Mouse (Mus musculus): ENCODE results near the gene Inpp5k.
A peak's percentile ranks its signal among the peaks of the same experiment; 100 is the strongest.
"Not testable (repeated sequence)": the region's sequence is repeated elsewhere in the genome, so short reads cannot be mapped to it uniquely, and the experiment has no call there.

Gene Inpp5k

GRCm38 (mm10) chr11:75678747-75679438, 48.1 kb downstream of the Inpp5k start, which contains the start of gene Crk:
Gene Crk (plus strand): TSS chr11:75679259.
- DNase-seq: peak; percentile 97

GRCm38 (mm10) chr11:75679439-75680171, 48.8 kb downstream of the Inpp5k start:
- peak; percentile 63 for DNase-seq

GRCm38 (mm10) chr11:75684462-75684861, 53.7 kb downstream of the Inpp5k start:
- DNase-seq: no peak

DNA sequence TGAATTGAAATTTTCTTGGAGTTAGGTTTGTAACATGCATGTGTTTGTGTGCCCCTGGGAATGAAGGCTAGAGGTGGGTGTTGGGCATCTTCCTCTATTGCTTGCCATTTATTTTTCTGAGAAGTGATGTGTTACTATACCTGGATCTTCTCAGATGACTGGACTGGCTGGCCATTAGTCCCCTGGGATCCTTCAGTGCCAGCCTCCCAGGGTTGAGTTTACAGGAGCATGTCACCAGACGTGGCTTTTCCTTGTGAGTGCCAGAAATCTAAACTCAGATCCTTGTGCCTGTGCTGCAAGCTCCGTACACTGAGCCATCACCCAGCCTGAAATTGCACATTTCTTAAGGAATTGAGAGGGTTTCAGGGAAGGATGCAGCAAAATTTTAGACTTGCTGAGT, 54.2 kb downstream of the Inpp5k start:
- no peak for DNase-seq

DNA sequence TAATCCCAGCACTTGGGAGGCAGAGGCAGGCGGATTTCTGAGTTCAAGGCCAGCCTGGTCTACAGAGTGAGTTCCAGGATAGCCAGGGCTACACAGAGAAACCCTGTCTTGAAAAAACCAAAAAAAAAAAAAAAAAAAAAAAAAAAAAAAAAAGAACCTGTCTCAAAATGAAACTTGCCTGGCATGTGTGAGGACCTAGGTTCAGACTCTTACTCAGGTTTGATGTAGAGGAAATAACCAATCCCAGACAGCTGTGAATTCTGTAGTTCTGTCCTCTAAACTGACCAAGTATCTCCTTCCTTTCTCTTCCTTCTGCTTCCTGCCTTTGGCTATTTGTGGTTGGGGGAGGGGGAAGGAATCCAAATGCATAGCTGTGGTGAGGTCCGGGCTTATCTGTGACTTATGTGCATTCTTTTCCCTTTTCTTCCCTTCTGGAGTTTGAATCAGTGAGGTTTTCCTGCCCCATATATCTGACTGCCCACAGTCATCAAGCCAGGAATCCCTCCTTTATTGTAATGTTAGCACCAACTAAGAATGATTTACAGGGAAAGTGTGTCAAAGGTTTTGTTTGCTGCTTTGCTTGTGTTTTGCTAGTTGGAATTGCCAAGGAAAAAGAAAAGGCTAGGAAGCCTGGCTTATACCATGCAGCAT, 56.7 kb downstream of the Inpp5k start:
- no peak for DNase-seq

GRCm38 (mm10) chr11:75688132-75688531, 57.3 kb downstream of the Inpp5k start:
- DNase-seq: no peak

GRCm38 (mm10) chr11:75689977-75690376, 59.2 kb downstream of the Inpp5k start:
- DNase-seq: no peak

GRCm38 (mm10) chr11:75691047-75691446, 60.3 kb downstream of the Inpp5k start:
- no peak for DNase-seq

- DNase-seq: no peak
These were observed 62.8 kb downstream of the Inpp5k start for GRCm38 (mm10) chr11:75693570-75693969.

DNA sequence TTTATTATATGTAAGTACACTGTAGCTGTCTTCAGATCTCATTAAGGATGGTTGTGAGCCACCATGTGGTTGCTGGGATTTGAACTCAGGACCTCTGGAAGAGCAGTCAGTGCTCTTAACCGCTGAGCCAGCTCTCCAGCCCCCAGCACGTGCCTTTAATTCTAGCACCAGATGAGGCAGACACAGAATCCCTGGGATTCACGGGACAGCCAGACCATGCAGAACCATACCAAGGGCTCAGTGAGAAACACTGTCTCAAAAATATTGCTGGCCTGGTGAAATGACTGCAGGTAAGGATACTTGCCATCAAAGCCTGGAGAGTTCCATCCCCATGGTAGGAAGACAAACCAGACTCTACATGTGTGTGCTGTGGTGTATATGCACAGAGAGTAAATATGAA, 66.7 kb downstream of the Inpp5k start:
- not testable (repeated sequence) for DNase-seq

Measured in layer of hippocampus, adult 9-11 months (tissue).